Mouse (Mus musculus) brain, embryonic 18.5 days (tissue): ENCODE measurements around the gene Eaf1.
"Not testable (repeated sequence)": the region's sequence is repeated elsewhere in the genome, so short reads cannot be mapped to it uniquely, and the experiment has no call there.

Source experiments
- DNase-seq: peaks from one replicate; pipeline ENCODE4 v3.0.0-alpha.2; 2012; ENCODE audit warnings: low read depth, low spot score

Gene Eaf1

GRCm38 (mm10) chr14:31494349-31494974 is at the start of gene Eaf1:
Eaf1 (plus strand) TSS chr14:31494399.
- no peak for DNase-seq

- DNase-seq, result no peak
Observed at GRCm38 (mm10) chr14:31448994-31449393, 45.2 kb upstream of the Eaf1 start.

- DNase-seq, result not testable (repeated sequence)
Observed at GRCm38 (mm10) chr14:31453946-31454345, 40.3 kb upstream of the Eaf1 start.

- no peak for DNase-seq
Observed at GRCm38 (mm10) chr14:31454849-31455566, 39.2 kb upstream of the Eaf1 start.

GRCm38 (mm10) chr14:31456064-31456721 is 38.0 kb upstream of the Eaf1 start:
- no peak for DNase-seq

GRCm38 (mm10) chr14:31458006-31458405 is 36.2 kb upstream of the Eaf1 start:
- no peak for DNase-seq

- DNase-seq, result not testable (repeated sequence)
Observed at GRCm38 (mm10) chr14:31462226-31462625, 32.0 kb upstream of the Eaf1 start.

GRCm38 (mm10) chr14:31462886-31463285 is 31.3 kb upstream of the Eaf1 start:
- no peak for DNase-seq

- no peak for DNase-seq
Observed at GRCm38 (mm10) chr14:31464176-31464575, 30.0 kb upstream of the Eaf1 start.

- DNase-seq, result no peak
Observed at GRCm38 (mm10) chr14:31469711-31470110, 24.5 kb upstream of the Eaf1 start.

GRCm38 (mm10) chr14:31472451-31473061 is 21.6 kb upstream of the Eaf1 start:
- DNase-seq, result no peak

GRCm38 (mm10) chr14:31473297-31473696 is 20.9 kb upstream of the Eaf1 start:
- DNase-seq, result no peak

- DNase-seq, result no peak
Observed at GRCm38 (mm10) chr14:31482417-31482816, 11.8 kb upstream of the Eaf1 start.

- DNase-seq, result no peak
Observed at GRCm38 (mm10) chr14:31486465-31486864, 7.7 kb upstream of the Eaf1 start.

- no peak for DNase-seq
Observed at GRCm38 (mm10) chr14:31488055-31488454, 6.1 kb upstream of the Eaf1 start.

GRCm38 (mm10) chr14:31493901-31494300 is 298 bp upstream of the Eaf1 start:
- DNase-seq, result no peak

GRCm38 (mm10) chr14:31494975-31495455 is 816 bp downstream of the Eaf1 start, which contains the start of gene Mettl6:
Mettl6 (minus strand) TSS chr14:31495040.
- DNase-seq, result peak; percentile 85

- DNase-seq, result no peak
Observed at GRCm38 (mm10) chr14:31495538-31495937, 1.3 kb downstream of the Eaf1 start.

GRCm38 (mm10) chr14:31496241-31496646 is 2.0 kb downstream of the Eaf1 start:
- DNase-seq, result no peak

GRCm38 (mm10) chr14:31499526-31499925 is 5.3 kb downstream of the Eaf1 start:
- DNase-seq, result no peak

- no peak for DNase-seq
Observed at GRCm38 (mm10) chr14:31503406-31503805, 9.2 kb downstream of the Eaf1 start.

- peak; percentile 26 for DNase-seq
Observed at GRCm38 (mm10) chr14:31506456-31506855, 12.3 kb downstream of the Eaf1 start.
